Mouse (Mus musculus): ENCODE measurements around the gene Raph1.

GRCm38 (mm10) chr1:60565931-60566630 lies 823 bp downstream of the Raph1 start:
- TF ChIP-seq POLR2A (IDR thresholded peaks at IDR 0.05; ENCODE audit: low read depth, low read length) (no peak), CTCF (IDR thresholded peaks at IDR 0.05; ENCODE audit: borderline replicate concordance, insufficient read depth, low read length) (no peak)
